Mouse (Mus musculus) forebrain, embryonic 13.5 days (tissue): ENCODE measurements around the gene Tab3. TPM values are rescaled to one million over a fixed set of nuclear protein-coding genes. Genes with fewer than 3 reads are reported as not detected.
A peak's percentile ranks its signal among the peaks of the same experiment; 100 is the strongest.

Experiments
- ATAC-seq: fragments of 200-750 bp; cut with Nextera tagmentation; 2 replicates; pipeline ENCODE4 v1.8.0; 2017
- H3K27ac ChIP-seq: fragments of 300-500 bp; sonication (generic); 2 replicates; pipeline ENCODE4 v1.5.1; 2015; ENCODE audit warnings: inconsistent platforms, mild to moderate bottlenecking, moderate library complexity
- H3K27me3 ChIP-seq: fragments of 300-500 bp; sonication (generic); 2 replicates; pipeline ENCODE4 v1.6.1; 2015; ENCODE audit warnings: mild to moderate bottlenecking, inconsistent platforms
- H3K36me3 ChIP-seq: fragments of 300-500 bp; sonication (generic); 2 replicates; pipeline ENCODE4 v1.6.1; 2015; ENCODE audit warnings: mild to moderate bottlenecking, inconsistent platforms; ENCODE audit not compliant: poor library complexity, severe bottlenecking
- H3K4me1 ChIP-seq: fragments of 300-500 bp; sonication (generic); 2 replicates; pipeline ENCODE4 v1.6.1; 2015; ENCODE audit warnings: inconsistent platforms
- H3K4me2 ChIP-seq: fragments of 300-500 bp; sonication (generic); 2 replicates; pipeline ENCODE4 v1.6.1; 2015; ENCODE audit warnings: inconsistent platforms, mild to moderate bottlenecking, moderate library complexity
- H3K4me3 ChIP-seq: fragments of 300-500 bp; sonication (generic); 2 replicates; pipeline ENCODE4 v1.5.1; 2015; ENCODE audit warnings: mild to moderate bottlenecking, inconsistent platforms
- H3K9ac ChIP-seq: fragments of 300-500 bp; sonication (generic); 2 replicates; pipeline ENCODE4 v1.6.1; 2015; ENCODE audit warnings: mild to moderate bottlenecking, inconsistent platforms
- H3K9me3 ChIP-seq: fragments of 300-500 bp; sonication (generic); replicated peaks from 2 replicates; pipeline ENCODE4 v1.6.1; 2016; ENCODE audit warnings: inconsistent platforms
- WGBS: fragments of 180-500 bp; shearing (Covaris S2); methylation state at CpG from one replicate; pipeline ENCODE4 v1.1.7; 2015; 5-methylcytosine and 5-hydroxymethylcytosine counted together
- microRNA-seq: library from miRNA; unstranded; fragments of <30 nt; microRNA quantifications from one replicate; pipeline ENCODE4, GENCODE M21; 2016
- polyA plus RNA-seq: library from polyadenylated mRNA; unstranded; fragments of >200 nt; fragmentation: Nextera tagmentation; extraction: Ambion mirVana; gene quantifications from 2 replicates; pipeline ENCODE4 v1.2.1, GENCODE M21; 2015

Tab3 gene
- polyA plus RNA-seq, 1 experiment from 2014 or later = 5.0 TPM

DNA sequence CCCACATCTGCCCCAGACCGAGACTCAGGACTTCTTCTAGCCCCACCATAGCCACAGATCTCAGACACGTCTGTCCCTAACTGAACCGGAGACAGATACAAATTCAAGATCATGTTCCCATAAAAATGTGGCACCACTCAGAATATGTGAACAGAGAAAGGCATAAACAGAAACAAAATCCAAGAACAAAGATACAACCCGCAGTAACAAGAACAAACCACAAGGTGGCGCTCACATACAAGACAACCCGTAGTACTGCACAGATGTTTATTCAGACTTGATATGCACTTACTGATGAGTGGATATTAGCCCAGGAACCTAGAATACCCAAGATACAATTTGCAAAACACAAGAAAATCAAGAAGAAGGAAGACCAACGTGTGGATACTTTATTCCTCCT, 103.0 kb downstream of the Tab3 start:
- H3K4me3 ChIP-seq = no peak overlapping the region
- no peaks in the 10 kb centered on the region for H3K36me3 ChIP-seq
- 20% methylated on average over 7 of the region's 7 CpGs for WGBS
- H3K4me1 ChIP-seq = no peaks in the 10 kb centered on the region
- no peak overlapping the region for H3K4me2 ChIP-seq
- no peaks in the 10 kb centered on the region for H3K9me3 ChIP-seq
- no peaks in the 10 kb centered on the region for H3K27me3 ChIP-seq
- no peak overlapping the region for H3K27ac ChIP-seq
- ATAC-seq = peak; percentile 77
- no peak overlapping the region for H3K9ac ChIP-seq

DNA sequence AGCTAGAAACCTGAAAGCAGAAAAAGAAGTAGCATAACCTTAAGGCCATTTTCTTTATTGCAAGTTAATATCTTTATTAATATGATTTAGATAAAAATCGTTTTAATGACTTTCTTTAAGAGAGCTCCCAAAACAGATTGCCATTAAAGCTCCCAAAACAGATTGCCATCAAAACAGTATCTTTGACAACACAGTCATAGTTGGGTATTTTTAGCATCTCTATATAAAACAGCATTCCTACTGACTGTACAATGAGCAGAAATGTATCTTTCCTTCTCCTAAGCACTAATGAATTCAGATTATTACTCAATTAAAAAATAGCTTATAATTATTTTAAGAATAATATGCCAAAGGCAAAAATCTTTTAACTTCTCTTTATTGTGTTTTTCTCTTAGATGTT, 108.3 kb downstream of the Tab3 start:
- Histone ChIP-seq H3K4me1 (no peaks in the 10 kb centered on the region), H3K9ac (no peak overlapping the region), H3K27me3 (no peaks in the 10 kb centered on the region), H3K4me2 (no peak overlapping the region), H3K36me3 (no peaks in the 10 kb centered on the region), H3K27ac (no peak overlapping the region), H3K9me3 (no peaks in the 10 kb centered on the region), H3K4me3 (no peak overlapping the region)
- 70% methylated on average over 1 of the region's 1 CpGs for WGBS
- ATAC-seq = no peak

DNA sequence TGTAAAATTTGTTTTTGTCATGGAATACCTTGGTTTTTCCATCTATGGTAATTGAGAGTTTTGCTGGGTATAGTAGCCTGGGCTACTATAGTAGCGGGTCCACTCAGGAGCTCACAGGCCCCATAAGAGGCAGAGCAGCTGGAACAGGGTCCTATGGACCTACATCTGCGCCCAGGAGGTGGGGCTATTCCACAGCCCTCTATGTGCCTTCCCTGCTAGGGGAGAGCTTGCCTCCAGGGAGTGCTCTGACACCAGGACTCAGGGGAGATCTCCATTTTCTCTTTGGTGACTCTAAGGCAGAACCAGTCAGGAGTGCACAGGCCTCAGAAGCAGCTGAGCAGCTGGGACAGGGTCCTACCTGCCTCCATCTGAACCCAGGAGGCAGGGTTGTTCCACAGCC, 109.9 kb downstream of the Tab3 start:
- Histone ChIP-seq H3K4me3 (no peak overlapping the region), H3K4me1 (no peaks in the 10 kb centered on the region), H3K36me3 (no peaks in the 10 kb centered on the region), H3K27ac (no peak overlapping the region), H3K9ac (no peak overlapping the region), H3K4me2 (no peak overlapping the region), H3K9me3 (no peaks in the 10 kb centered on the region), H3K27me3 (no peaks in the 10 kb centered on the region)
- WGBS = 64% methylated on average over 2 of the region's 2 CpGs
- ATAC-seq = no peak

Small RNA genes lying within 50 kb of the gene (microRNA-seq; reads per million reads assigned to microRNA genes)
- gene Gm44378 = not detected

Other genes with a start within 250 kb of the Tab3 start
- 5.3 and 6.4 TPM in 2 replicates for gene Gk, start 202.8 kb downstream of the Tab3 start, polyA plus RNA-seq